In genomic region chr1:162476531-162477080, GRCm38 (mm10) we compare ENCODE assay signal across 8 mouse cellular contexts. TPM values are rescaled to one million over a fixed set of nuclear protein-coding genes. Genes with fewer than 3 reads are reported as not detected.
DNase-seq lines count a peak whose midpoint lies in the region; ATAC-seq and TF ChIP-seq lines count a peak whose summit lies in the region.

No protein-coding gene starts in this region.

- H3K27ac ChIP-seq in kidney, embryonic 16.5 days (ENCODE audit: low read length) = no peak overlapping the region
- peak overlapping the region; percentile 32; the same call in 1 of the 2 replicates for H3K27ac ChIP-seq in cortical plate, adult 2 months (ENCODE audit: insufficient read depth, low read length)
- H3K27ac ChIP-seq in hindbrain, embryonic 16.5 days (ENCODE audit: low read depth, low read length) = peak overlapping the region; percentile 29
- no peak overlapping the region for H3K27ac ChIP-seq in neural tube, embryonic 11.5 days (ENCODE audit: low read depth, low read length)

- no peak for TF ChIP-seq POLR2A in cortical plate, adult 2 months (IDR thresholded peaks at IDR 0.05; ENCODE audit: extremely low read depth, insufficient read depth, low read length)

- no peak for ATAC-seq in kidney, embryonic 16.5 days (ENCODE audit: low FRiP score, low TSS enrichment)
- peak; percentile 32 for ATAC-seq in hindbrain, embryonic 16.5 days
- no peak for ATAC-seq in neural tube, embryonic 11.5 days (ENCODE audit: insufficient read depth, low FRiP score, low TSS enrichment)

- 3% methylated on average over 19 of the region's 19 CpGs for WGBS in kidney, embryonic 16.5 days
- 2% methylated on average over 19 of the region's 19 CpGs for WGBS in hindbrain, embryonic 16.5 days
- WGBS in neural tube, embryonic 11.5 days = 1% methylated on average over 19 of the region's 19 CpGs

- TF ChIP-seq CTCF in cortical plate, adult 2 months (IDR thresholded peaks at IDR 0.05; ENCODE audit: extremely low read depth, insufficient read depth, low read length) = no peak

- peaks cover 24% of the 10 kb centered on the region for H3K27me3 ChIP-seq in kidney, embryonic 16.5 days (ENCODE audit: insufficient read depth, low read length)
- no peaks in the 10 kb centered on the region for H3K27me3 ChIP-seq in hindbrain, embryonic 16.5 days (replicated peaks; ENCODE audit: control insufficient read depth, insufficient read depth, low read length)
- peaks cover 13% of the 10 kb centered on the region for H3K27me3 ChIP-seq in neural tube, embryonic 11.5 days (ENCODE audit: control insufficient read depth, insufficient read depth, low read length)

- DNase-seq in kidney, adult 18-20 months = no peak
- DNase-seq in neural tube, embryonic 11.5 days (ENCODE audit: low spot score) = peak; percentile 16
- no peak for DNase-seq in layer of hippocampus, postnatal 25 days (ENCODE audit: extremely low spot score in 1 of 2, low spot score in 1 of 2)
- DNase-seq in left cerebral cortex, adult 8-10 months (ENCODE audit: low spot score in 2 of 2) = no peak
- no peak for DNase-seq in layer of hippocampus, adult 8-10 months (ENCODE audit: low spot score in 2 of 2)

- H3K9ac ChIP-seq in kidney, embryonic 16.5 days (replicated peaks; ENCODE audit: low read length) = peak overlapping the region; percentile 68; the same call in 1 of the 2 replicates
- H3K9ac ChIP-seq in hindbrain, embryonic 16.5 days (ENCODE audit: low read depth, low read length) = peak overlapping the region; percentile 85
- no peak overlapping the region for H3K9ac ChIP-seq in neural tube, embryonic 11.5 days (ENCODE audit: low read length)

- H3K4me1 ChIP-seq in kidney, embryonic 16.5 days (ENCODE audit: insufficient read depth, low read length) = peaks cover 4% of the 10 kb centered on the region; the same call in 1 of the 2 replicates
- H3K4me1 ChIP-seq in cortical plate, adult 2 months (ENCODE audit: control insufficient read depth, insufficient read depth, low read length) = peaks cover 1% of the 10 kb centered on the region; the same call in 1 of the 2 replicates
- peaks cover 3% of the 10 kb centered on the region; the same call in 1 of the 2 replicates for H3K4me1 ChIP-seq in hindbrain, embryonic 16.5 days (ENCODE audit: control insufficient read depth, insufficient read depth, low read depth, low read length)
- no peaks in the 10 kb centered on the region for H3K4me1 ChIP-seq in neural tube, embryonic 11.5 days (ENCODE audit: control insufficient read depth, insufficient read depth, low read length)

- H3K9me3 ChIP-seq in kidney, embryonic 16.5 days (ENCODE audit: low read length) = no peaks in the 10 kb centered on the region
- H3K9me3 ChIP-seq in hindbrain, embryonic 16.5 days (ENCODE audit: control insufficient read depth, low read length) = no peaks in the 10 kb centered on the region
- H3K9me3 ChIP-seq in neural tube, embryonic 11.5 days (ENCODE audit: control insufficient read depth, low read length) = no peaks in the 10 kb centered on the region

- peak overlapping the region; percentile 100 for H3K4me2 ChIP-seq in kidney, embryonic 16.5 days (replicated peaks; ENCODE audit: low read depth, low read length)
- peak overlapping the region; percentile 64 for H3K4me2 ChIP-seq in hindbrain, embryonic 16.5 days (ENCODE audit: low read length)
- H3K4me2 ChIP-seq in neural tube, embryonic 11.5 days (ENCODE audit: low read depth) = peak overlapping the region; percentile 85

- no peaks in the 10 kb centered on the region for H3K36me3 ChIP-seq in kidney, embryonic 16.5 days (ENCODE audit: insufficient read depth, low read length)
- H3K36me3 ChIP-seq in hindbrain, embryonic 16.5 days (ENCODE audit: control insufficient read depth, insufficient read depth, low read length) = no peaks in the 10 kb centered on the region
- H3K36me3 ChIP-seq in neural tube, embryonic 11.5 days (ENCODE audit: control insufficient read depth, insufficient read depth, low read length) = no peaks in the 10 kb centered on the region

- peak overlapping the region; percentile 78 for H3K4me3 ChIP-seq in kidney, embryonic 16.5 days (ENCODE audit: low read length)
- peak overlapping the region; percentile 51 for H3K4me3 ChIP-seq in cortical plate, adult 2 months (ENCODE audit: insufficient read depth, low read length)
- peak overlapping the region; percentile 73 for H3K4me3 ChIP-seq in hindbrain, embryonic 16.5 days (ENCODE audit: low read length)
- H3K4me3 ChIP-seq in neural tube, embryonic 11.5 days (ENCODE audit: low read depth, low read length) = peak overlapping the region; percentile 62

RNA-seq across cellular contexts. Expression of gene Dnm3, which starts 1.2 kb away (rescaled TPM):
- polyA plus RNA-seq in kidney, embryonic 16.5 days (2015; fragmentation: Nextera tagmentation; extraction: Ambion mirVana) = 6.8 and 8.9 TPM in 2 replicates
- 48.9 and 54.3 TPM in 2 replicates for polyA plus RNA-seq in cortical plate, adult 2 months (2012; rRNA removed)
- 57.1 and 61.2 TPM in 2 replicates for polyA plus RNA-seq in hindbrain, embryonic 16.5 days (2015; fragmentation: Nextera tagmentation; extraction: Ambion mirVana)
- 12.9 and 15.2 TPM in 2 replicates for polyA plus RNA-seq in neural tube, embryonic 11.5 days (2014; fragmentation: Nextera tagmentation; extraction: Ambion mirVana)
- 10 to 100 TPM; 66.1 to 83.0 TPM for total RNA-seq in layer of hippocampus, postnatal 25 days (2021)
- total RNA-seq in left cerebral cortex, adult 8-10 months (2022) = 100 to 1,000 TPM; 107 to 116 (median 111) TPM
- total RNA-seq in layer of hippocampus, adult 8-10 months (2022) = 10 to 100 TPM; 80.3 to 99.6 (median 83.3) TPM

Comparison
In these comparisons a context has a peak if more than half of its experiments do, and no peak if none do; other contexts are left out.
1. H3K27ac ChIP-seq: peak in cortical plate, adult 2 months (single experiment) and hindbrain, embryonic 16.5 days (single experiment); none in kidney, embryonic 16.5 days (single experiment) and neural tube, embryonic 11.5 days (single experiment).
2. Peak in every context shown above with its lines, with median percentiles within 50 percentile points of each other: H3K4me2 ChIP-seq and H3K4me3 ChIP-seq.